8 mouse cellular contexts compared by ENCODE assay signal in the genomic region with DNA sequence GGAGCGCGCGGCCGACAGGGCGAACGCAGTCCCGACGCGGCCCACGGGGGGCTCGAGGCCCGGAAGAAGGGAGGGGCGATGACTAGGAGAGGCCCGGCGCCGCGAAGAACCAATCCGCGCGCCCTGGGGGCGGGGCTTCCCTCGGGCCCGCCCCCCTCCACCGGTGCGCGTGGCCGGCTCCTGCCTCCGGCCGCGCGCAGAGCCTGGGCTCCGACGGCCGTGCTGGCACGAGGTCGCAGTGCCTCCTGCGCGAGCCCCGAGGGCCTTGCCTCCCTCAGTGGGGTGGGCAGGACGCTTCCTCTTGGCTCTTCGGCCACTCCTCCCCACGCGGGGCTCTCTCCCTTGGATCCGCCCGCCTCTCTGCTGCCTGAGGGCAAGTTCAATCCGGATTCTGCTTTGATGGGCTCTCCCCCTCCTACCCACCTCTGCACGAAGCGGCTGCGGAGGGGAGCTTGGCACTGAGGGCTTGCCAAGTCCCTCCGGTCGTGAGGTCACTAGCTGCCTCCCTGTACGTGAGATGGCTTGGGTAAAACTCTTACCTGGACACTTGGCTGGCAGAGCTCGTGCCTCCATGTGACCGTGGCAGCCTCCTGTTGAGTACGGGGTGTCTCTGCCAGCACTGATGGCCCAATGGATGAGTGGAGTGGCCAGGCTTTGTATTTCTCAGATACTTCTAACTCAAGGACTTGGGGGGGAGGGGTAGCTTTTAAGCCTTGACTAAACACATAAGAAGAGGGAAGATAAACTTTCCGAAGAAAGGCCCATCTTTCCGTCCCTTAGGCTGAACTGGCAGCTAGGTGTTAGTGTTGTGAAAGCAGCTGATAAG. TPM values are rescaled to one million over a fixed set of nuclear protein-coding genes. Genes with fewer than 3 reads are reported as not detected.
A peak's percentile ranks its signal among the peaks of the same experiment; 100 is the strongest.
DNase-seq lines count a peak whose midpoint lies in the region; ATAC-seq and TF ChIP-seq lines count a peak whose summit lies in the region.

A gene (minus strand): TSS at position 448 of the 826 bp plus-strand sequence.

- H3K9me3 ChIP-seq in MEL (replicated peaks; ENCODE audit: insufficient read depth, low read length) = no peaks in the 10 kb centered on the region
- no peaks in the 10 kb centered on the region for H3K9me3 ChIP-seq in forebrain, postnatal 0 days (ENCODE audit: low read length)
- no peaks in the 10 kb centered on the region for H3K9me3 ChIP-seq in lung, embryonic 15.5 days

- TF ChIP-seq POLR2A in MEL (IDR thresholded peaks at IDR 0.05; ENCODE audit: control insufficient read depth in 1 of 2, insufficient read depth in 1 of 2, low read depth in 1 of 2, low read length in 2 of 2, poor library complexity in 1 of 2) = peak; percentile 77 to 78; a peak in 2 of 4 replicates
- TF ChIP-seq POLR2A in cerebellum, adult 2 months (IDR thresholded peaks at IDR 0.05; ENCODE audit: borderline replicate concordance, insufficient read depth, low read length) = no peak

- peak; percentile 98 for ATAC-seq in forebrain, postnatal 0 days
- peak; percentile 97 for ATAC-seq in lung, embryonic 15.5 days (ENCODE audit: borderline replicate concordance, extremely low read depth, low FRiP score, low TSS enrichment)

- H3K4me1 ChIP-seq in MEL (ENCODE audit: control insufficient read depth in 1 of 2, insufficient read depth in 2 of 2, low read length in 2 of 2) = peaks cover 10 to 14% of the 10 kb centered on the region in 2 experiments; a peak in 3 of 4 replicates
- H3K4me1 ChIP-seq in cerebellum, adult 2 months (ENCODE audit: control insufficient read depth, insufficient read depth, low read length) = no peaks in the 10 kb centered on the region
- no peaks in the 10 kb centered on the region for H3K4me1 ChIP-seq in forebrain, postnatal 0 days (ENCODE audit: insufficient read depth)
- H3K4me1 ChIP-seq in lung, embryonic 15.5 days = peaks cover 18% of the 10 kb centered on the region

- TF ChIP-seq RAD21 in MEL (IDR thresholded peaks at IDR 0.05; ENCODE audit: low read depth, low read length) = no peak

- no peak; a peak in 1 of 4 replicates for TF ChIP-seq EP300 in MEL (IDR thresholded peaks at IDR 0.05; ENCODE audit: low read depth in 1 of 2, low read length in 2 of 2)

- WGBS in cerebellum, adult 2 months = 3% methylated on average over 57 of the region's 57 CpGs
- 3% methylated on average over 46 of the region's 57 CpGs for WGBS in forebrain, postnatal 0 days
- WGBS in lung, embryonic 15.5 days = under 1% methylated on average over 43 of the region's 57 CpGs

- H3K27ac ChIP-seq in MEL (ENCODE audit: control insufficient read depth, low read depth, low read length) = peak within 1 kb of the TSS; percentile 83
- no peak within 1 kb of the TSS for H3K27ac ChIP-seq in cerebellum, adult 2 months (ENCODE audit: insufficient read depth, low read length)
- H3K27ac ChIP-seq in forebrain, postnatal 0 days (ENCODE audit: low read depth, low read length) = peak within 1 kb of the TSS; percentile 45
- peak within 1 kb of the TSS; percentile 85 for H3K27ac ChIP-seq in lung, embryonic 15.5 days

- H3K4me2 ChIP-seq in forebrain, postnatal 0 days (ENCODE audit: low read depth) = peak within 1 kb of the TSS; percentile 63
- peak within 1 kb of the TSS; percentile 88 for H3K4me2 ChIP-seq in lung, embryonic 15.5 days

- H3K4me3 ChIP-seq in MEL (ENCODE audit: control insufficient read depth in 1 of 2, insufficient read depth in 1 of 2, low read depth in 2 of 2, low read length in 2 of 2) = peak within 1 kb of the TSS; percentile 93 to 98
- H3K4me3 ChIP-seq in cerebellum, adult 2 months (replicated peaks; ENCODE audit: insufficient read depth, low read depth, low read length) = peak within 1 kb of the TSS; percentile 51
- peak within 1 kb of the TSS; percentile 87 for H3K4me3 ChIP-seq in forebrain, postnatal 0 days (ENCODE audit: low read depth, low read length)
- peak within 1 kb of the TSS; percentile 97 for H3K4me3 ChIP-seq in lung, embryonic 15.5 days

- peak within 1 kb of the TSS; percentile 97 for H3K9ac ChIP-seq in MEL (ENCODE audit: control insufficient read depth, low read depth, low read length, poor library complexity, severe bottlenecking)
- H3K9ac ChIP-seq in forebrain, postnatal 0 days = peak within 1 kb of the TSS; percentile 80
- peak within 1 kb of the TSS; percentile 95 for H3K9ac ChIP-seq in lung, embryonic 15.5 days

- peaks cover 8 to 23% of the 10 kb centered on the region in 2 experiments for H3K36me3 ChIP-seq in MEL (ENCODE audit: control insufficient read depth in 1 of 2, insufficient read depth in 2 of 2, low read length in 2 of 2)
- no peaks in the 10 kb centered on the region for H3K36me3 ChIP-seq in forebrain, postnatal 0 days (ENCODE audit: insufficient read depth)
- H3K36me3 ChIP-seq in lung, embryonic 15.5 days = 0 out of 2 replicates have a peak, but pooled peaks cover 6% of the 10 kb centered on the region

- no peak for TF ChIP-seq CTCF in MEL (IDR thresholded peaks at IDR 0.05 in 2 of 3, conservative IDR thresholded peaks at IDR 0.05 in 1 of 3; ENCODE audit: control insufficient read depth in 1 of 3, insufficient read depth in 1 of 3, low read depth in 2 of 3, low read length in 3 of 3, poor library complexity in 1 of 3, severe bottlenecking in 1 of 3)
- no peak for TF ChIP-seq CTCF in cerebellum, adult 2 months (IDR thresholded peaks at IDR 0.05; ENCODE audit: borderline replicate concordance, insufficient read depth, low read depth, low read length)
- TF ChIP-seq CTCF in forebrain, postnatal 0 days (IDR thresholded peaks at IDR 0.05; ENCODE audit: low read depth) = no peak

- peak; percentile 91 for DNase-seq in MEL (ENCODE audit: low read depth, low spot score)
- DNase-seq in cerebellum, adult 2 months = peak; percentile 39 to 56
- peak; percentile 95 for DNase-seq in forebrain, postnatal 0 days
- DNase-seq in heart, postnatal 4 days = peak; percentile 92
- peak; percentile 52 to 70 for DNase-seq in layer of hippocampus, adult 8-10 months (ENCODE audit: low spot score in 2 of 2)
- peak; percentile 85 for DNase-seq in ovary, adult 18-20 months (ENCODE audit: low spot score)
- peak; percentile 95 for DNase-seq in thymus, postnatal 0 days (ENCODE audit: low spot score)

- no peaks in the 10 kb centered on the region for H3K27me3 ChIP-seq in MEL (ENCODE audit: control insufficient read depth in 1 of 2, insufficient read depth in 2 of 2, low read length in 2 of 2)
- H3K27me3 ChIP-seq in cerebellum, adult 2 months (ENCODE audit: control insufficient read depth, insufficient read depth, low read length) = no peaks in the 10 kb centered on the region
- no peaks in the 10 kb centered on the region for H3K27me3 ChIP-seq in forebrain, postnatal 0 days (ENCODE audit: insufficient read depth, low read length)
- H3K27me3 ChIP-seq in lung, embryonic 15.5 days = no peaks in the 10 kb centered on the region

- H3K79me2 ChIP-seq in MEL (ENCODE audit: control insufficient read depth, insufficient read depth, low read length, poor library complexity) = peaks cover 36% of the 10 kb centered on the region

TF ChIP-seq in MEL, 35 proteins besides CTCF, POLR2A, EP300 and RAD21 (continues in another document):
- TF ChIP-seq E2F4 (IDR thresholded peaks at IDR 0.05; ENCODE audit: borderline replicate concordance, low read depth, low read length) = no peak
- TF ChIP-seq MAZ (IDR thresholded peaks at IDR 0.05; ENCODE audit: low read depth, low read length) = no peak
- TF ChIP-seq POLR2AphosphoS2 (IDR thresholded peaks at IDR 0.05; ENCODE audit: low read length) = no peak
- no peak for TF ChIP-seq SIN3A (IDR thresholded peaks at IDR 0.05; ENCODE audit: low read length)
- TF ChIP-seq MEF2A (IDR thresholded peaks at IDR 0.05; ENCODE audit: extremely low read depth, insufficient replicate concordance, low read depth, low read length, poor library complexity, severe bottlenecking) = no peak
- no peak for TF ChIP-seq MAFK (IDR thresholded peaks at IDR 0.05; ENCODE audit: borderline replicate concordance, low read depth, low read length)
- TF ChIP-seq TBP (IDR thresholded peaks at IDR 0.05; ENCODE audit: low read depth, low read length) = no peak
- no peak for TF ChIP-seq USF2 (IDR thresholded peaks at IDR 0.05; ENCODE audit: borderline replicate concordance in 1 of 2, insufficient read depth in 1 of 2, low read depth in 1 of 2, low read length in 2 of 2)
- TF ChIP-seq JUND (IDR thresholded peaks at IDR 0.05; ENCODE audit: low read depth, low read length) = no peak
- TF ChIP-seq BHLHE40 (IDR thresholded peaks at IDR 0.05; ENCODE audit: borderline replicate concordance, low read depth, low read length) = no peak
- TF ChIP-seq MYB (IDR thresholded peaks at IDR 0.05; ENCODE audit: low read depth, low read length) = no peak
- TF ChIP-seq NRF1 (IDR thresholded peaks at IDR 0.05; ENCODE audit: insufficient read depth, low read depth, low read length, poor library complexity, severe bottlenecking) = peak; percentile 49; the same call in 1 of the 2 replicates
- TF ChIP-seq GABPA (IDR thresholded peaks at IDR 0.05; ENCODE audit: low read depth, low read length) = no peak
- TF ChIP-seq RCOR1 (IDR thresholded peaks at IDR 0.05; ENCODE audit: low read depth, low read length) = 0 out of 2 replicates have a peak, but pooled peaks have one; percentile 2
- no peak for TF ChIP-seq UBTF (IDR thresholded peaks at IDR 0.05; ENCODE audit: borderline replicate concordance, insufficient read depth, low read depth, low read length)
- no peak for TF ChIP-seq ZC3H11A (IDR thresholded peaks at IDR 0.05; ENCODE audit: low read depth, low read length)
- peak; percentile 80 for TF ChIP-seq NELFE (IDR thresholded peaks at IDR 0.05; ENCODE audit: low read depth, low read length)
- TF ChIP-seq HCFC1 (IDR thresholded peaks at IDR 0.05; ENCODE audit: low read depth, low read length) = 0 out of 2 replicates have a peak, but pooled peaks have one; percentile 27
- no peak for TF ChIP-seq ZKSCAN1 (IDR thresholded peaks at IDR 0.05; ENCODE audit: low read depth, low read length)
- peak; percentile 42; the same call in 1 of the 2 replicates for TF ChIP-seq ELF1 (IDR thresholded peaks at IDR 0.05; ENCODE audit: low read depth, low read length)
- TF ChIP-seq POLR2AphosphoS5 (IDR thresholded peaks at IDR 0.05; ENCODE audit: borderline replicate concordance, low read depth, low read length) = no peak

RNA-seq across cellular contexts. Expression of the gene that starts here (rescaled TPM):
- total RNA-seq in MEL (2012; rRNA removed) = 11.6 and 17.5 TPM in 2 replicates
- 1 to 10 TPM in 1 of 2 experiments, not detected in 1; 8.5 TPM for polyA plus RNA-seq in MEL (2012; ENCODE audit: insufficient read depth in 1 of 2, insufficient read length in 2 of 2, low read depth in 1 of 2, low replicate concordance in 2 of 2, missing spikeins in 1 of 2)
- polyA plus RNA-seq in cerebellum, adult 2 months (2012; rRNA removed) = 4.2 and 5.0 TPM in 2 replicates
- total RNA-seq in forebrain, postnatal 0 days (2014; rRNA removed) = 7.5 and 9.8 TPM in 2 replicates
- polyA plus RNA-seq in forebrain, postnatal 0 days (2015; fragmentation: Nextera tagmentation; extraction: Ambion mirVana) = 19.7 and 20.2 TPM in 2 replicates
- total RNA-seq in heart, postnatal 4 days (2021) = 10 to 100 TPM; 22.6 to 28.5 TPM
- 10 to 100 TPM; 13.7 to 16.6 (median 14.2) TPM for total RNA-seq in layer of hippocampus, adult 8-10 months (2022)
- 66.0 and 67.0 TPM in 2 replicates for polyA plus RNA-seq in lung, embryonic 15.5 days (2015; fragmentation: Nextera tagmentation; extraction: Ambion mirVana)
- 42.9 and 45.1 TPM in 2 replicates for polyA plus RNA-seq in thymus, postnatal 0 days (2015; fragmentation: Nextera tagmentation; extraction: Ambion mirVana)
